Mouse (Mus musculus) testis, adult 2 months (tissue): ENCODE results near the gene Lmna.

ENCODE experiments used
- CTCF ChIP-seq: fragments of 200-500 bp; IDR thresholded peaks from 2 replicates; pipeline ENCODE4 v1.5.1; 2012; ENCODE audit warnings: low read depth, mild to moderate bottlenecking, inconsistent platforms, low read length, moderate library complexity; ENCODE audit not compliant: control insufficient read depth, insufficient read depth, insufficient replicate concordance
- POLR2A ChIP-seq: fragments of 200-500 bp; IDR thresholded peaks from 2 replicates; pipeline ENCODE4 v1.6.1; 2012; ENCODE audit warnings: low read depth, mild to moderate bottlenecking, inconsistent platforms, low read length, moderate library complexity; ENCODE audit not compliant: control insufficient read depth

DNA sequence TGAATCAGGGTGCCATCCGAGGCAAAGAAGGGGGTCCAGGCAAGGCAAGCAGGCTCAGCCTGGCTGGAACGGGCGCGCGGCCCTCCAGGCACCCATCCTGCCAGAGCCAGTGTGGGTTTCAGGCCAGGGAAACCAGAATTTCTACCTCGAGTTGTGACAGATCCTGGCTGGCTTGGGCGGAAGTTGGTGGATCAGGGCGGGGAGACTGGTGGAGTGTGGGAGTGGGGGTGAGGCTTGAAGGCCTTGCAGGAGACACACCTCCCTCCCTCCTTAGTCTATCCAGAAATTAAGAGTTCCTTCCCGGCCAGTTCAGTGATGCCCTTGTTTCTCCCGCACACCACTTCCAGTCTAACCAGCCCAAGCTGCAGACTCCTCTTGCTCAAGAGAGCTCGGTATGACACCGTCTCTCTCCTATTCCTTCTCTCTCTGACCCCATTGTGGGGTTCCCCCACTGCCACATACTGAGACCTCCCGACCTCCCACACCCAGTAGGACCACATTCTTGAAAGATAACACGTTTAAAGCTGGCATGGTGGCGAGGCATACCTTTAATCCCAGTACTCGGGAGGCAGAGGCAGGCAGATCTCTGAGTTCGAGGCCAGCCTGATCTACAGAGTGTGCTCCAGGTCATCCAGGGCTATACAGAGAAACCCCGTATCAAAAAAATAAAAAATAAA lies 54.0 kb downstream of the Lmna start:
- TF ChIP-seq POLR2A = no peak
- no peak for TF ChIP-seq CTCF
